8 mouse cellular contexts compared by ENCODE assay signal in the genomic region with DNA sequence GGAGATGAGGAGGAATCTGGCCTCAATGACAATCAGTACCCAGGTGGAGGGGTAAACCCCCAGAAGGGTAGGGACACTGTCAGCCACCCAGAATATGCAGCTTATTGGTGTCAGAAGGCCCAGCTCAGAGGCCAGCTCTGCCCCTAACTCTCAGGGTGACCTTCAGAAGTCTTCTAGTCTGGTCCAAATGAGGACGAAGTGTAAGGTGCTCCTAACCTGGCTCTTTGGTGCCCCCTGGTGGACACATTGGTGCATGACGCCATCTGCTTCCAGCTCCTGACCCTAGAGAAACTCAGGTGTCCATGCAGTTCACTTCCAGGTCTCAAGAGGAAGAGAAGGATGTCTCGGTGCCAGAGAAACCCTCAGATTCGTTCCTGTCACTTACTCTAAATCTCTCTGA. TPM values are rescaled to one million over a fixed set of nuclear protein-coding genes. Genes with fewer than 3 reads are reported as not detected.
A peak's percentile ranks its signal among the peaks of the same experiment; 100 is the strongest.
DNase-seq lines count a peak whose midpoint lies in the region; ATAC-seq and TF ChIP-seq lines count a peak whose summit lies in the region.

No protein-coding gene starts in this region.

- peaks cover 6% of the 10 kb centered on the region; the same call in 1 of the 2 replicates for H3K27me3 ChIP-seq in heart, embryonic 12.5 days (replicated peaks)
- no peaks in the 10 kb centered on the region for H3K27me3 ChIP-seq in kidney, postnatal 0 days (ENCODE audit: insufficient read depth, low read length)
- H3K27me3 ChIP-seq in liver, embryonic 15.5 days, result peaks cover 19% of the 10 kb centered on the region
- no peaks in the 10 kb centered on the region; the same call in 1 of the 2 replicates for H3K27me3 ChIP-seq in neural tube, embryonic 13.5 days

- TF ChIP-seq CTCF in kidney, postnatal 0 days (IDR thresholded peaks at IDR 0.05; ENCODE audit: low read depth), result peak; percentile 98

- peaks cover 4% of the 10 kb centered on the region for H3K4me1 ChIP-seq in heart, embryonic 12.5 days (replicated peaks)
- no peaks in the 10 kb centered on the region for H3K4me1 ChIP-seq in kidney, postnatal 0 days (replicated peaks; ENCODE audit: insufficient read depth, low read length)
- peaks cover 42% of the 10 kb centered on the region for H3K4me1 ChIP-seq in liver, embryonic 15.5 days (replicated peaks)
- 0 out of 2 replicates have a peak, but pooled peaks cover 3% of the 10 kb centered on the region for H3K4me1 ChIP-seq in neural tube, embryonic 13.5 days (replicated peaks)

- H3K27ac ChIP-seq in heart, embryonic 12.5 days (ENCODE audit: poor library complexity, severe bottlenecking), result no peak overlapping the region
- H3K27ac ChIP-seq in kidney, postnatal 0 days, result no peak overlapping the region
- H3K27ac ChIP-seq in liver, embryonic 15.5 days (replicated peaks), result 0 out of 2 replicates have a peak overlapping the region, but pooled peaks have one; percentile 58
- H3K27ac ChIP-seq in neural tube, embryonic 13.5 days (replicated peaks), result no peak overlapping the region

- H3K36me3 ChIP-seq in heart, embryonic 12.5 days, result no peaks in the 10 kb centered on the region
- H3K36me3 ChIP-seq in kidney, postnatal 0 days (ENCODE audit: insufficient read depth, low read length), result no peaks in the 10 kb centered on the region
- H3K36me3 ChIP-seq in liver, embryonic 15.5 days (replicated peaks), result no peaks in the 10 kb centered on the region
- no peaks in the 10 kb centered on the region for H3K36me3 ChIP-seq in neural tube, embryonic 13.5 days

- H3K4me2 ChIP-seq in heart, embryonic 12.5 days, result no peak overlapping the region
- no peak overlapping the region for H3K4me2 ChIP-seq in kidney, postnatal 0 days (ENCODE audit: low read length)
- no peak overlapping the region for H3K4me2 ChIP-seq in liver, embryonic 15.5 days
- no peak overlapping the region for H3K4me2 ChIP-seq in neural tube, embryonic 13.5 days

- H3K9ac ChIP-seq in heart, embryonic 12.5 days, result no peak overlapping the region
- H3K9ac ChIP-seq in kidney, postnatal 0 days (ENCODE audit: low read depth, low read length), result no peak overlapping the region
- H3K9ac ChIP-seq in liver, embryonic 15.5 days, result no peak overlapping the region
- H3K9ac ChIP-seq in neural tube, embryonic 13.5 days, result no peak overlapping the region

- WGBS in heart, embryonic 12.5 days, result 4% methylated on average over 4 of the region's 4 CpGs
- 1% methylated on average over 4 of the region's 4 CpGs for WGBS in kidney, postnatal 0 days
- 2% methylated on average over 4 of the region's 4 CpGs for WGBS in liver, embryonic 15.5 days (ENCODE audit: insufficient replicate concordance)
- WGBS in neural tube, embryonic 13.5 days, result 4% methylated on average over 4 of the region's 4 CpGs

- peak; percentile 47; the same call in 1 of the 2 replicates for ATAC-seq in heart, embryonic 12.5 days (ENCODE audit: insufficient number of reproducible peaks, low FRiP score)
- peak; percentile 71 for ATAC-seq in kidney, postnatal 0 days (replicated peaks; ENCODE audit: low FRiP score, low read depth)
- no peak for ATAC-seq in liver, embryonic 15.5 days (ENCODE audit: insufficient read depth)
- ATAC-seq in neural tube, embryonic 13.5 days (ENCODE audit: low read depth), result 0 out of 2 replicates have a peak, but pooled peaks have one; percentile 50

- no peak overlapping the region for H3K4me3 ChIP-seq in heart, embryonic 12.5 days
- H3K4me3 ChIP-seq in kidney, postnatal 0 days (replicated peaks; ENCODE audit: low read depth, low read length), result no peak overlapping the region
- no peak overlapping the region for H3K4me3 ChIP-seq in liver, embryonic 15.5 days (replicated peaks)
- H3K4me3 ChIP-seq in neural tube, embryonic 13.5 days, result no peak overlapping the region

- no peaks in the 10 kb centered on the region for H3K9me3 ChIP-seq in heart, embryonic 12.5 days (replicated peaks)
- H3K9me3 ChIP-seq in kidney, postnatal 0 days (replicated peaks; ENCODE audit: low read length), result no peaks in the 10 kb centered on the region
- no peaks in the 10 kb centered on the region for H3K9me3 ChIP-seq in liver, embryonic 15.5 days (replicated peaks)
- H3K9me3 ChIP-seq in neural tube, embryonic 13.5 days, result no peaks in the 10 kb centered on the region

- DNase-seq in B cell, adult 2 months, result peak; percentile 80 to 83
- peak; percentile 58 for DNase-seq in adrenal gland, adult 2 months
- peak; percentile 71 for DNase-seq in embryo, embryonic 11.5 days (ENCODE audit: low read depth, low spot score)
- peak; percentile 86 for DNase-seq in kidney, postnatal 0 days (ENCODE audit: low spot score)
- DNase-seq in thymus, postnatal 10 days (ENCODE audit: low spot score in 2 of 2), result peak; percentile 18 to 68

RNA-seq across cellular contexts. Expression of gene Serinc2, which starts 13.3 kb away (rescaled TPM):
- 1 to 10 TPM in 1 of 2 experiments, under 1 TPM in 1; 0.93 to 1.0 TPM for total RNA-seq in adrenal gland, adult 2 months (2021)
- polyA plus RNA-seq in adrenal gland, adult 2 months (2012; rRNA removed), result 6.2 and 7.1 TPM in 2 replicates
- 13.6 and 14.1 TPM in 2 replicates for polyA plus RNA-seq in heart, embryonic 12.5 days (2016; fragmentation: Nextera tagmentation; extraction: Ambion mirVana)
- polyA plus RNA-seq in kidney, postnatal 0 days (2015; fragmentation: Nextera tagmentation; extraction: Ambion mirVana), result 52.6 and 58.0 TPM in 2 replicates
- 1.1 and 1.3 TPM in 2 replicates for polyA plus RNA-seq in liver, embryonic 15.5 days (2015; fragmentation: Nextera tagmentation; extraction: Ambion mirVana)
- 53.5 and 60.1 TPM in 2 replicates for polyA plus RNA-seq in neural tube, embryonic 13.5 days (2015; fragmentation: Nextera tagmentation; extraction: Ambion mirVana)

RNA-seq across cellular contexts. Expression of gene Fabp3, which starts 16.1 kb away (rescaled TPM):
- total RNA-seq in adrenal gland, adult 2 months (2021), result 100 to 1,000 TPM in 1 of 2 experiments, 10 to 100 TPM in 1; 51.1 to 150 TPM
- polyA plus RNA-seq in adrenal gland, adult 2 months (2012; rRNA removed), result 19.0 and 24.8 TPM in 2 replicates
- 762 and 794 TPM in 2 replicates for polyA plus RNA-seq in heart, embryonic 12.5 days (2016; fragmentation: Nextera tagmentation; extraction: Ambion mirVana)
- 542 and 545 TPM in 2 replicates for polyA plus RNA-seq in kidney, postnatal 0 days (2015; fragmentation: Nextera tagmentation; extraction: Ambion mirVana)
- 4.0 and 4.5 TPM in 2 replicates for polyA plus RNA-seq in liver, embryonic 15.5 days (2015; fragmentation: Nextera tagmentation; extraction: Ambion mirVana)
- polyA plus RNA-seq in neural tube, embryonic 13.5 days (2015; fragmentation: Nextera tagmentation; extraction: Ambion mirVana), result 136 and 150 TPM in 2 replicates

RNA-seq across cellular contexts. Expression of gene Gm10570, which starts 16.2 kb away (rescaled TPM):
- total RNA-seq in adrenal gland, adult 2 months (2021), result not detected
- 0.34 and 0.64 TPM in 2 replicates for polyA plus RNA-seq in adrenal gland, adult 2 months (2012; rRNA removed)
- polyA plus RNA-seq in heart, embryonic 12.5 days (2016; fragmentation: Nextera tagmentation; extraction: Ambion mirVana), result 0.88 and 1.5 TPM in 2 replicates
- polyA plus RNA-seq in kidney, postnatal 0 days (2015; fragmentation: Nextera tagmentation; extraction: Ambion mirVana), result 0.69 and 1.2 TPM in 2 replicates
- polyA plus RNA-seq in liver, embryonic 15.5 days (2015; fragmentation: Nextera tagmentation; extraction: Ambion mirVana), result not detected in 2 replicates
- 0.71 TPM in 1 of 2 replicates, not detected in the other for polyA plus RNA-seq in neural tube, embryonic 13.5 days (2015; fragmentation: Nextera tagmentation; extraction: Ambion mirVana)
